18 mouse cellular contexts compared by ENCODE assay signal in the genomic region with DNA sequence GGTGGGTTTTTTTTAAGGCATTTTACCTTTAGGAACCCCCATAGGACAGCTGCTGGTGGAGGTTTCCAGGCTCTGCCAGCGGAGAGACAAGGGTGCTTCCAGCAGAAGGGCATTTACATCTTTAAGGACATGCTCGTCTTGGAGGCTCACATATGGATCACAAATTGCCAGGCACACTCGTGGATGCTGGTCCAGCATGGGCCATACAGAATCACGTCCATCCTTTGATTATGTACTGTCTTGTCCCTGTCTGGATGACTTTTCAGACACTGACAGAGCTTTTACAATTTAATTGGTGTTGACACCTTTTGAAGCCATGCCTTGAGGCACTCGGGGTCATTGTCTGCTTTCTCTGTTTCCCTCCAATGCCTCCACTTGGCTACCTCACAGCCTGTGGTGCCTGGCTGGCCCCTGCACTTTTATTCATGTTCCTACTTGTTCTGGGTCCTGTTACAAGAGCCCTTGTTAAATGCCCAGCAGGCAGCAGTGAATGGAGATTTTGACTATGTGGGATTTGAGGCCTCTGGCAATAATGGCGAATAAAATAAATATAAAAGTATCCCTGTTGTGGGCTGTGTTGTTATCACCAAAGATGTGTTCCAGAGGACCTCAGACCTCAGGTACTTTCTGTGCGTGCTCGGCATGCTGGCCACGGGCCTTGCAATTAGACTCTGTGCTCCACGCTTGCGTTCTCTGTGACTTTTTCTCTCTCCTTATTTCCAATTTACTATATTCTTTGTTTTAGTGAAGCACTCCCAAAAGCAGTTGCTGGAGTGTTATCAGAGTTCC.
"Had no signal": no experiment of that assay in that cellular context is flagged by ENCODE, and none has a peak within 500 bp of the region (broad histone marks: within the 10 kb centered on the region; RNA-seq: fewer than 3 reads in every experiment).

No protein-coding gene starts in this region.

- H3K4me2 ChIP-seq: limb, embryonic 15.5 days; liver, embryonic 12.5 days; lung, embryonic 14.5 days; neural tube, embryonic 15.5 days; stomach, embryonic 15.5 days had no signal

- DNase-seq: kidney, adult 11 months; kidney, adult 9 months; kidney, postnatal 36 days; layer of hippocampus, adult 9-11 months; layer of hippocampus, postnatal 36 days; lung, embryonic 14.5 days; lung, postnatal 10 days; lung, postnatal 4 days; right cerebral cortex, postnatal 4 days; spleen, adult 18-20 months; thymus, adult 2 months; thymus, postnatal 36 days had no signal

- H3K27ac ChIP-seq: kidney, postnatal 0 days; limb, embryonic 15.5 days; liver, embryonic 12.5 days; neural tube, embryonic 15.5 days; stomach, embryonic 15.5 days had no signal

- H3K4me3 ChIP-seq: limb, embryonic 15.5 days; liver, embryonic 12.5 days; myocyte; neural tube, embryonic 15.5 days; stomach, embryonic 15.5 days had no signal

- H3K36me3 ChIP-seq: limb, embryonic 15.5 days; liver, embryonic 12.5 days; neural tube, embryonic 15.5 days; stomach, embryonic 15.5 days had no signal

- H3K9me3 ChIP-seq: limb, embryonic 15.5 days; liver, embryonic 12.5 days; neural tube, embryonic 15.5 days; stomach, embryonic 15.5 days had no signal

- H3K4me1 ChIP-seq: limb, embryonic 15.5 days; liver, embryonic 12.5 days; neural tube, embryonic 15.5 days; stomach, embryonic 15.5 days had no signal

- H3K27me3 ChIP-seq: limb, embryonic 15.5 days; liver, embryonic 12.5 days; neural tube, embryonic 15.5 days; stomach, embryonic 15.5 days had no signal

- ATAC-seq: liver, embryonic 12.5 days had no signal

- H3K9ac ChIP-seq: limb, embryonic 15.5 days; liver, embryonic 12.5 days; lung, embryonic 14.5 days; neural tube, embryonic 15.5 days; stomach, embryonic 15.5 days had no signal
